Mouse (Mus musculus): ENCODE data around the gene Ppp1r13b. TPM values are rescaled to one million over a fixed set of nuclear protein-coding genes. Genes with fewer than 3 reads are reported as not detected.

The Ppp1r13b gene
- polyA plus RNA-seq, 1 experiment, result 27.8 TPM

DNA sequence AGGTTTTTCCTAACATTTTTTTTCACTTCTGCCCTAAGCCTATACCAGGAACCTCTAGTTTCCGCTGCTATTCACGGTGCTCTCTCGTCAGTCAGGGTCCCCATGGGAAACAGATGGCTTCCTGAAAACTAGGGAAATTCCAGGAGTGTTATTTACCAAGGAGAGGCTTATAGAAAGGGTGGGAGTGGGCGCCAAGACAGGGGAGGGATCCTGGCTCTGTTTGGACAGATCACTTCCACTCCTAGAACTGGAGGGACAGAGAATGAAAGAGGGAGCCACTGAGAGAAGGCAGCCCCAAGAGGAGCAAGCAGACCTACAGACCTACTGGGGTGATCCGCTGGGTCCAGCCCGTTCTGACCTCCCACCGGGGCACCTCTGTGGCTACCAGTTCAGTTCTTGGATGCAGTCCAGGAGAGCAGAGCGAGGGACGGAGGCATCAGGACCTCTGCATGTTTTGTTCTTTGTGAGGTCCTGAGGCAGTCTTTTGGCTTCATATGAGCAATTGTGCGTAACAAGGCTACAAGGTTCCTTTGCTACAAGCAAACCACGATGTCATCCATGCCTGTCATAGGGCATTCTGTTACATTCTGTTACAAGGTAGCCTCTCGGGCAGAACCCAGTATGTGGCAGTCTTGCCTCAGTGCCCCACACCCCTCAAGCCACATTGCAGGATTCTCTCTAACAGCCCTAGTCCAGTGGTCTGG lies 8.8 kb upstream of the Ppp1r13b start:
- DNase-seq (ENCODE audit: low read depth), result no peak

DNA sequence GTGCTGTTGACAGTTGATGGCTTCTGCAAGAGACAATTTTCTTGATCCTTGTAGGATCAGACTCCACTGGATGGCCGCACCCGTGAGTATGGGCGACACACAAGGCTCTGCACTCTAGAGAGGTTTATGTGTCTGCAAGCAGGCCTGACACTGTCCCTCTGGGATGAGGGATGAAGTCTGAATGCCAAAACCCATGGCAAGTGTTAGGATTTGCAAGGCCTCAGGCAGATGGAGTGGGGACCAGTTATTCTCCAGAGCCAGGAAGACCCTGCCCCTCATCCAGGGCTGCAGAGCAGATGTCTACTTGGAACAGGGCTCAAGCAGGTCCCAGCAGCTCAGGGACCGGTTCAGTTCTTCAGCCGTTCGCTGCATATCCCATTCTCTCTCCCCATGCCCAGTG lies 7.9 kb upstream of the Ppp1r13b start:
- no peak for DNase-seq (ENCODE audit: low read depth)

DNA sequence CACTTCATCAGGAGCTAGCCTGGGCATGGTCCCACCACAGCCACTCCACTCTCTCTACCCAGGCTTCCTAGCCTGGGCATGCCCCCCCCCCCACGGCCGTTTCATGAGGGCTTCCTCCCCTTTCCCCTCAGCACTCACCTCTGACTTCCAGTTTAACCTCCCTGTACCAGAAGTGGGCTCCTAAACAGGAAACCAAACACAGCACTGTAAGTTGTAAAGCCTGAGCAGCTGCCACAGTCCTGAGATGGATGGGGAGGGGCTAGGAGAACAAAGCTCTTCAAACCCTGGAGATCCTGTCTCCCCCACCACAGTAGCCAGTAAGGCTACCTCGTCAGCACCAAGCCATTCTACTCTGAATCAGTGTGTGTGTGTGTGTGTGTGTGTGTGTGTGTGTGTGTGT lies 6.1 kb upstream of the Ppp1r13b start:
- DNase-seq (ENCODE audit: low read depth), result no peak

DNA sequence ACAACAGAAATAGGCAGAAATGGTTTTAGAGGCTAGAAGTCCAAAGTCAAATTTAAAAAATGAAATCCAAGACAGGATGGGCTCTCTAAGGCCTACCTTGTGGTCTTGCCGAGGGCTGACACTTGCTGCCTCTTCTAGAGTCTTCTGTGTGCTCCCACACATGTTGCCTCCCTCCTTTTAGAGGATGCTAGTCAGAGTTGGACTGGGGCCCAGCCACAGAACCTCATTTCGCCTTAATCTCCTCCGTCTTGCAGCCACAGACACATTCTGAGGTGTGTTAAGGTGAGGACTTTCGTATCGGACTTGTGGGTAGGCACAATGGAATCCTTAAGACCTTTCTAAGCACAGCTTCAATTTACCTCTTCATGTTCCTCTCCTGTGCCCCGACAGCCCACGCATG lies 4.9 kb upstream of the Ppp1r13b start:
- no peak for DNase-seq (ENCODE audit: low read depth)

DNA sequence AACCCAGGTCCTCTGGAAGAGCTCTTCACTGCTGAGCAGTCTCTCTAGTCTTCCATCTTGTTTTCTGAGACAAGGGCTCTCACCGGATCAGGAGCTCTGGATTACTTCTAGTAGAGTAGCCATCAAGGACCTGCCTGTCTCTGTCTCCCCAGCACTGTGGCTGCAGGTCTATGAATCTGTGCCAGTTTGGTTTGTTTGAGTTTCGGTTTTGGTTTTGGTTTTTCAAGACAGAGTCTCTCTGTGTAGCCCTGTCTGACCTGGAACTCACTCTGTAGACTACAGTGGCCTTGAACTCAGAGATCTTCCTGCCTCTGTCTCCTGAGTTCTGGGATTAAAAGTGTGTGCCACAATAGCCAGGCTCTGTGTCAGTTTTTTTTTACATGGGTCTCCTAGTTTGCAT lies 3.9 kb upstream of the Ppp1r13b start:
- DNase-seq (ENCODE audit: low read depth), result no peak

DNA sequence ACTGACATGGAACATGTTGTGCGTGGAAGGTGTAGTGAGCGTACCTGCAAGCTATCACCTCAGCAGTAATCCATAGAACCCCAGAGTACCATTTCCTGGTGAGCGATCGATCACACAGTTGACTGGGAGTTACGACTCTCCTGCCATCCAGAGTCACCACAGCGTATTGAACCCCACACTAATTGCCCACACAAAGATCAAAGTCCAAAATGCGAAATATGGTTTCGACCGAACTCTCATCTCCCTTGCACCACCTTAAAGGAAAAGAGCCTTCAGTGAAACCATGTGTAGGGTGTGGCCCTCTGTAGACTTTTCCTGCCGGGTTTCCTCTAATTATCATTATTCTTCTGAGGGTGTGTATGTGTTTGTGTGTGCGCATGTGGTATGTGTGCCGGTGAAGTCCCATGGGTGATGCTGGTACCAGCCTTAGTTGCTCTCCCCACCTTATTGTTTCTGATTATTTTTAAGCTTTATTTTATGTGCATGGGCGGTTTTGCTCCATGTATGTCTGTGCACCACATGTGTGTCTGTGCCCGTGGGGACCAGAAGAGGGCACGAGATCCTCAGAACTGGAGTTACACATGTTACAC lies 3.4 kb upstream of the Ppp1r13b start:
- DNase-seq (ENCODE audit: low read depth), result no peak

DNA sequence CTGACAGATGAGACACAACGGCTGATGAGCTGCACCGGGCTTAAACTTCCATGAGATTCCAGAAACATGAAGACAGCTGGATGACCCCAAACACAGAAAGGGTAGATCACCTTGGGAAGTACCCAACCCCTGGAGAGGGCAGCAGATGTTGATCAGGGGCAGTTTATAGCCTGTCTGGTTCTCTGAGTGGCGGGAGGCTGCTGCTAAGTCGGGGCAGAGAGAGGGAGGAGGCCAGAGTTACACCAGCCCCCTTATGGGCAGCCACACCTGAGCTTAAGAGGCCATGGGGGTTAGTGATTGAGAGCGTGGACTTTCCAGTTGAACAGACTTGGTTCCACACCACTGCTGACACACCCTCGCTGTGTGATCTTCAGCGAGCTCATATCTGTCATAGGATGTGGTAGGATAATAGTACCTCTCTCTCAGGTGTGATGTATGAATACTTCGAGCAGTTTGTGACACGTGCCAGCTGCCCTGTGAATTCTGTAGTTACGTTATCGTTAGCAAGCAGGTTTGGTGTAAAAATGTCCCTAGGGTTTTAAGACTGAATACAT lies 1.2 kb upstream of the Ppp1r13b start:
- no peak for DNase-seq (ENCODE audit: low read depth)

DNA sequence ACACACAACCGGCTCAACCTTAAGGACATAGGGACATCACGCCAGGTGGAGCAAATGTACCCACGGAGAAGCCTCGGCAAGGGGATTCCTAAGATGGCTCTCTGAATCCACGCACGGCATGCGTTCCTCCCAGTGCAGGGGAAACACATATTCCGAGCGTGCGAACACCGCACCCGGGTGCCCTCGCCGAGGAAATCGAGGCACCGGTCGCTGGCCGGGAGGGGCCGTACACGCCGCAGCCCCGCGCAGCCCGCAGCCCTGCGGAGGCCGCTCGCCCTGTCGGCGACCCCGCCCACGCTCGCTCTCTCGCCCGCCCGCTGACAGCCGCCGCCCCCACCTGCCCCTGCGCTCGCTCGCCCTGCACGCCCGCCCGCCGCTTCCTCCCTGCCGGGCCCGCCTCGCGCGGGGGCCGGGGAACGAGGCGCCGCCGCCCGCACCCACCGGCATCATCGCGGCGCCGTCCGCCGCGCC lies 454 bp downstream of the Ppp1r13b start:
- no peak for DNase-seq (ENCODE audit: low read depth)

DNA sequence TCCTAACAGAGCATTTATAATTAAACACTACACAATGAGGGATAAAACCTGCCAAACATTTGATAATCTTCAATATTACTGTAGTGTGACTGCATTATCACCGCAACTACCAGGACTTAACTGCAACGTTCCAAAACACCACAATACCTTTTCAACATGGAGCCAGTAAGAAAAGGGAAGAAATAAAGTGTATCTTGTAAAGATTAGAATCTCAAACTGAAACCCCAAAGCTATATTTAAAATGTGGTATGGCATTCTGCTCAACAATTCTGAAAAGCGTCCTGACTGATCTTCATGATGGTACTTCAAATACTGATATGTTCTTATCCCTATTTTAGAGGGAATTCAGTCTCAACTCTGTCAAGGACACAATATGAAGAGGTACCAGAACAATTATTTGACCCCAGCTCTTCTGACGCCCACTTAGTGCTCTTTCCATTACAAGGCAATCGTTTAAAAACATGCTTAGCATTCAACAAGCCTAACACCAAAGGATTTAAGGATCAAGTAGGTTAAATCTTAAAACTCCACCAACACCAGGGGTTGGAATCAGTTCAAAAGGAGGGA lies 1.5 kb downstream of the Ppp1r13b start:
- no peak for DNase-seq (ENCODE audit: low read depth)

DNA sequence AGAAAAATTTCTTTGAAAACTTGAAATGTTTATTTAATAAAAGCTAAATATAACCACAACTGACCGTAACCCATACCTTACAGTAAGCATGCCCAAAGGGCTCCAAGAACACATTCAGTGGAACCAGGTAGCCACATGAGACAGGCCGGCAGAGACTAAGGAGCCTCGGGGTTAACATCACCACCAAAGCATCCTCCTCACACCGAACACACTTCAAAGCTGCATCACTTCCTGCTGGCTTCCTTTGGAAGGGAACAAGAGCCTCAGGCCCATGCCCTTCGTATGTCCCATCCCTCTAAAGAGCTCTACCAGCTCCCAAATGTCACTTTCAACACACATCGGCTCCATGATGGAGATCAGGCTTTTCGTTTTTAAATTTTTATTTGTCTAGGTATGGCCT lies 5.4 kb downstream of the Ppp1r13b start:
- no peak for DNase-seq (ENCODE audit: low read depth)

DNA sequence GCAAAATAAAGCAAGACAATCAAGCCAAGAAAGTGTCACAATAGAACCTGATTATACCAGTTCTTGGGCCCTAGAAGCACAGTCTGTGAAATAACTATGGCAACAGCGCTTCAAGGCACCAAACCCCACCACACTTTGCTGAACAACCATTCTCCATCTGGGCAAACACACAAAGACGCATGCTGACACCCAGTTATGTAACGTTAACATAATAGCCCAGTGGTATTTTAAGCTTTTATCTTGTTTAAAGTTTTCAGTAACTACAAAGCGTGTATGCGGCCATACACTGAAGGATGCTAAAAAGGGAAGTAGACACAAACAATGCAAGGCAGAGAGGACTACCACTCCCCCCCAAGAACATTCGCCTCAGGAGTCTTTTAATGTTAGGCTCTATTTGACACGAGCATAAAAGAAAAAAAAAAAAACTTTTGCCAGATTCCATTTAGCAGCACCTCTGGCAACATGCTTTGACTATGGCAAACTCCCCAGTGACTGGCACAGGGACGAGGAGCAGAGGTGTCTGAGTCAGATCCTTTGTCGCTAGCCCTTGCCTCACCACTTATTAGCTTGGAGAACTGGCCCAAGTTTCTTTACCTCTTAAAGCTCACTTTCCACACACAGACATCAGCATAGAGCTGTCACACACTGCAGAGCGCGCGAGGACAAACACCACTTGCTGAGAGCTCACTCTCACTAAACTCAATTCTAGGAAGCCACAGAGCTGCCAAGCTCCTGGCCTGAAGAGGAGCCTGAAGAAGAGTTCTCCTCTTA lies 6.6 kb downstream of the Ppp1r13b start:
- DNase-seq (ENCODE audit: low read depth), result no peak

DNA sequence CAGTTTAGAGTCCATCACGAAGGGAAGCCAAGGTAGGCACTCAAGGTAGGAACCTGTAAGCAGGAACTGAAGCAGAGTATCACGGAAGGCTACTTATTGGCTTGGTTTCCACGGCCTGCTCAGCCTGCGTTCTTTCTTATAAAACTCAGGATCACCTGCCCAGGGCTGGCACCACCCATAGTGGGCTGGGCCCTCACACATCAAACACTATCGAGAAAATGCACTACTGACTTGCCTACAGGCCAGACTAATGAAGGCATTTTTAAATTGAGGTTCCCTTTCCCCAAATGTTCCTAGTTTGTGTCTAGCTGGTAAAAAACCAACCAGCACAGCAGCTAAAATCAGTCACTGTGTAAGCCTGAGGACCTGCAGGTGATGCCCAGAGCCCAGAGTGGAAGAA lies 8.3 kb downstream of the Ppp1r13b start:
- no peak for DNase-seq (ENCODE audit: low read depth)

DNA sequence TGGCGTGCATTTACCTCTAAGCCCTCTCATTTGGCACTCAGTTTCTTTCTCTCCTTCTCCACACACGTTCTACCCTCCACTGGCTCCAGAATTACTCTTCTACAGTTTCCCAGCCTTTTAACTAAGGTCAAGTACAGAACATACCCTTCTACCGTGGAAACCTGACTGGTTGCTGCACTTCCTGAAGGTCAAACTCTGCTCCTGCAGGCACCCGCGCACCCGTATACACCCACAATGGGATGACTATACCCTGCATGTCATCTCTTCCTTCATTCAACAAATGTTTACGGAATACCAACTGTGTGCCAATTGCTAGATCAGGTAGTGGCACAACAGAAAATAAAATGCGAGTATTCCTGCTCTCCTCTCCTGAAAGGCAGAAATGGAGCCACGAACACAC lies 9.2 kb downstream of the Ppp1r13b start:
- no peak for DNase-seq (ENCODE audit: low read depth)

DNA sequence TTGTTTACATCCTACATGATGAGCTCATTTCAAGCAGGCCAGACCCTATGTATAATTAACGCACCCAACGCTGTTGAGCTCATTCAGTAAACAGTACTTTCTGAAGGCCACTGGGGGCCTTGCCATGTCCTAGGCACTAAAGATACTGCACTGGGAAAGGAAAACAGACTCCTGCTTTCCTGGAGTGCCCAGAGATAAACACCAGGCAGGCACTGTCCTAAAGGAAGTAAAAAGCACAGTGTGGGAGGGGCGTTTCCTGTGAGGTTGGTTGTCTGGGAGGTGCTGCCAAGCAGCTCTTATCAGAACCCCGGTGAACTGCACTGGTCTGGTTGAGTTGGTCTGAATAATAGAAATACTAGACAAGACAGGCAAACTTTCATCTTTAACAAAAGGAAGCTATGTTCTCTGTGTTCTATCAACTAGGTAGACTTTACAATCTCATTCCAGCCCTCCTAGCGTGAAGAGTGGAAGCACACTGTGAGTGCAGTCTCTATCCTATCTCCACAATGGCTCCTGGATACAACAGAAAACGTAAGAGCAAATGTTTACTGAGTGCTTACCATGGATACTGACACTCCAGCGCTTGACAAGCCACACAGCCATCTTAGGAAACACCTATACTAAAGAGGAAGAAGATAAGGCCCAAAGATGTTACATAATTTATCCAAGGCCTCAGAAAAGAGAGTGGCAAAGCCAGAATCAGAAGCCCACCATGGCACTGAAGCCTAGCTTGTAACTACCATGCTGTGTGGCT lies 10.8 kb downstream of the Ppp1r13b start:
- DNase-seq (ENCODE audit: low read depth), result no peak

DNA sequence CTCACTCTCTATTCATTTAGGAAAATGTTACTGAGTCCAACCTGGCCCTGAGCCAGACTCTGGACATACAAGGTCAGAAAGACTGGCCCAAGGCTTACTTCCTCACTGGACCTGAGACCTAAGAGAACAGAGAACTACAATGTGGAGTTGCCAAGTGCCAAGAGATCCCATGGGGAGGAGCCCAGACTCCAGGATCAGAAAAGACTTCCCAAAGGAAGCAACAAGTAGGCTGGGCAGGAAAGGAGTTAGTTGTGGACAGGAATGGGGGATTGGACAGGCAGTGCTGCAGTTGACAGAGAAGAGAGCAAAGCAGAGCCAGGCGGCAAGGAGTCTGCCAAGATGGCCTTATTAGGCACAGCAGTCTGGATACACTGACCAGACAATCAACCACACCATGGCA lies 13.8 kb downstream of the Ppp1r13b start:
- no peak for DNase-seq (ENCODE audit: low read depth)

DNA sequence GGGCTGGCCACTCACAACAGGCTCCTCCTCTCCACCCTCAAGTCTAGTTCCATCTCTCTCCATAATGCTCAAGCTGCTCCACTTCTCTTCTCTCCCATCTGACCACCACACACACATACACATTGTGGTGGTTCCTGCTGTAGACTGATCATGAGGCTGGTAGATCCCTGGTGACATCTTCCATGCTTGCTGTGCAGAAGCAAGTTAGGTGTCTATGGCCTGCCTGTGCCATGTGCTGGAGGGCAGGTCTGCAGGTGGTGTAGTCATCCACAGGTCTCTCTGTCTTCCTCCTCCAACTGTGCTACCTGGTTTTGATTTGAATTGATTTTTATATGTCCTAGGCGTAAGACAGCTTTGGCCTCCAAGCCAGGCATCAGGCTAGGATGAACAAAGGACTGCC lies 14.9 kb downstream of the Ppp1r13b start:
- DNase-seq (ENCODE audit: low read depth), result no peak

DNA sequence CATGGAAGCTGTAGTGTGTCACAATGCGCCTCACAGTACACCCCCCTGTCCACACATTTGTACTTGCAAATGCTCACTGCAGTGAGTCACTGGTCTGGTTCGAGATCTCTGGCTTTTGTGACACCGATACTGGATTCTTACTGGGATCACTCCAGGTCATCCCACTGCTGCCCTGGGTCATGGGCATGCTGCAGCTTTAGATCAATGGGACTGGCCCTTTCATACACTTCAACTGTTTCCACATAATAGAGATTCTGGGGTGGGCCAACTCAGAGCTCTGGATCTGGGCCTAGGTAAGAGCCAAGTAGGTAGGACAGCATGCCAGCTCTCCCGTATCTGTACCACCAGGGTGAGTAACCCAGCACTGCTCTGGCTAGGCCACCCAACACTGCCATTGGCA lies 16.1 kb downstream of the Ppp1r13b start:
- no peak for DNase-seq (ENCODE audit: low read depth)

DNA sequence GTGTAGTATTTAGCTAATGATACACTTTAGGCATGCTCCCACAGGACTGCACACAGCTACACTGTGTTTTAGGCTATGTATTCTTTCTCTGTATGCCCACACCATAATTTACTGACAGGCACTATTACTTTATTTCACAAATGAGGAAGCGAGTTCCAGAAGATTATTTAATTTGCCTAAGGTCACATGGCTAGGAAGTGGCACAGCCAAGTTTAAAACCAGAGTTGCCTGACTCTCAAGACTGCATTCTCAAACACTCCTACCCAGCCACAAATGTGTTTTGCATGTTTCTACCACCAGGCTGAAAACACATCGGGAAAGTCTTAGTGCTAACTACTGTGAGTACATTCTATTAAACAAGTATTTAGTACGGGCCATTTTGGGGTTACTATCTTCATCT lies 18.7 kb downstream of the Ppp1r13b start:
- DNase-seq (ENCODE audit: low read depth), result no peak

DNA sequence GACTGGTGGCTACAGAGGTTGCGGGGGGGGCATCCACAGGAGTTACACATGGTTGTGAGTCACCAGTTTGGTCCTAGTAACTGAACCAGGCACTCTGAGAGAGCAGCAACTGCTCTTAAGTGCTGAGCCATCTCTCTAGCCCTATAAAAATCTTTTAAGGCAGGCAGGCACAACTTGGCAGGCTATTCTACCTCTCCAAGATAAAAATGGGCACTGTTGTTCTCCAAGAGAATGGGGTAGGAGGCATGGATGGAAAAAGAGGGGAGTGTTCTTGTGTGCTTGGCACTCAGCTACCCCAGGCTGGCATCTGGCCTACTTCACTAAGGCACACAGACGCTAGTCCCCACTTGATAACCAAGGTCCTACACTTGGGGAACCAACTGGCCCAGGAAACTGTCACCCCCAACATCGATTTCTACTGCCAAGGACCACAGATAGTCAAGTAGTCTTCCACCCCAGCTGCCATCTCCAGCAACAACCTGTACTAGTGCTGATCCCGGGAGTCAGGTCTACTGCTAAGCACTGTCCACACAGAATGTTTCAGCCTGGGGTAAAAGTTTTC lies 19.5 kb downstream of the Ppp1r13b start:
- DNase-seq (ENCODE audit: low read depth), result no peak

DNA sequence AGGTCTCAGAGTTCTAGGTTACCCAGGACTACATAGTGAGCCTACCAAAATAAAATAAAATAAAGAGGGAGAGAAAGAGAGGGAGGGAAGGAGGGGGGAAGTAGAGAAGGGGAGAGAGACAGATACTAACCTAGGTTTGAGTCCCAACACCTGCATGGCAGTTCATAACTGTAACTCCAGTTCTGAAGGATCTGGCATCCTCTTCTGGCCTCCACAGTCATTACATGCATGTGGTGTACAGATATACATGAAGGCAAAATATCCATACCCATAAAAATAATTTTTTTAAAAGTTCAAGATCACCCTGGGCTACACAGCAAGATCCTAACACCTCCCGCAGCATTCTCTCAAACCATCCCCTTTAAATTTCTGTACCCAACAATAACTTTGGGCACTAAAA lies 20.9 kb downstream of the Ppp1r13b start:
- DNase-seq (ENCODE audit: low read depth), result no peak

DNA sequence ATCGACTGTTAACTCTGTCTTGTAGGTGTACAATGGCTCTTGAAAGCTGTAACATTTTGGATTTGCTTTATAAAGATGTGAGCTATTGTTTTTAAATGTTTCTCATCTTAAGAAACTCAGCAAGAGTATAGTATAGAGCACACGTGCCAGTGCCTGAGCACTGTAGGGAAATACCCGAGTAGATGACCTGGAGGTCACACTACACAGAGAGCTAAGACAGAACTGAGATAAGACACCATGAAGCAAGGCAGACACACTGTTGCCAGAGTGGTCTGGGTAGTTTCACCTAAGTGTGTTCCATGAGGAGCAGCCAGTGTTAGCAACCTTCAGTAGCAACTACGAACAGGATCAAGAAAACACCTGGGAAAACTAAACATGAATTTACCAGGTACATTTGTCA lies 25.1 kb downstream of the Ppp1r13b start:
- DNase-seq (ENCODE audit: low read depth), result no peak
